Mouse (Mus musculus): ENCODE measurements around the gene Slc12a9. TPM values are rescaled to one million over a fixed set of nuclear protein-coding genes. Genes with fewer than 3 reads are reported as not detected.
A peak's percentile ranks its signal among the peaks of the same experiment; 100 is the strongest.
"Not testable (repeated sequence)": the region's sequence is repeated elsewhere in the genome, so short reads cannot be mapped to it uniquely, and the experiment has no call there.

Slc12a9 gene
- polyA plus RNA-seq, 1 experiment, result 7.7 TPM

DNA sequence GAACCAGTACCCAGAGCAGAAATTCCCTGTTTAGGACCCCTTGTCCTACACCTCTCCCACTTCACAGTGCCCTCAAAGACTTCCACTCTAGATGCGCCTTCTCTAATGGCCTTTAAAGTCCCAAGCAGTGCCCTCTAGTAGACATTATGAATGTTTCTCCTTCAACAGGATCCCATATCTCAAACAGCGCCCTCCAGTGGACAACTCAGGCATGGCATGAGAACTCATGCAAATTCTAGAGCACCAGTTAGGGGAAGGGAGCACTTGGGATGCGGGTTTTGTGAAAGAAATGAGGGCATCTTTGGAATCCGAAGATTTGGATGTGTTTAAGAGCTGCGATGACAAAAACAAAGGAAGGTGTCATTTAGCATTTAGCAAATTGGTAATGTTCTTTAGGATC, 48.4 kb downstream of the Slc12a9 start:
- TF ChIP-seq POLR2A (IDR thresholded peaks at IDR 0.05; ENCODE audit: low read depth, low read length), result no peak
- no peak for TF ChIP-seq CTCF (IDR thresholded peaks at IDR 0.05; ENCODE audit: borderline replicate concordance, insufficient read depth, low read length)
- H3K4me3 ChIP-seq (ENCODE audit: insufficient read depth, low read length), result no peak overlapping the region
- H3K4me1 ChIP-seq (ENCODE audit: control insufficient read depth, insufficient read depth, low read length), result no peaks in the 10 kb centered on the region
- H3K27ac ChIP-seq (ENCODE audit: insufficient read depth, low read length), result no peak overlapping the region

DNA sequence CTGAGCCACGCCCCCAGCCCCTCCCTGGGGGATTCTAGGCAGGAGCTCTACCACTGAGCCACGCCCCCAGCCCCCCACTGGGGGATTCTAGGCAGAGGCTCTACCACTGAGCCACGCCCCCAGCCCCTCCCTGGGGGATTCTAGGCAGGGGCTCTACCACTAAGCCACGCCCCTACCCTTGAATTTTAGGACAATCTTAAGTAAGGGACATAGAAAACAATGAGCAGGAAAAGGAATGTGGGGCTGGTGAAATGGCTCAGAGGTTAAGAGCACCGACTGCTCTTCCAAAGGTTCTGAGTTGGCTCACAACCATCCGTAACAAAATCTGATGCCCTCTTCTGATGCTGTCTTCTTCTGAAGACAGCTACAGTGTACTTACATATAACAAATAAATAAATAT, 49.0 kb downstream of the Slc12a9 start:
- H3K4me3 ChIP-seq (ENCODE audit: insufficient read depth, low read length); H3K27ac ChIP-seq (ENCODE audit: insufficient read depth, low read length); H3K4me1 ChIP-seq (ENCODE audit: control insufficient read depth, insufficient read depth, low read length): not testable (repeated sequence)

DNA sequence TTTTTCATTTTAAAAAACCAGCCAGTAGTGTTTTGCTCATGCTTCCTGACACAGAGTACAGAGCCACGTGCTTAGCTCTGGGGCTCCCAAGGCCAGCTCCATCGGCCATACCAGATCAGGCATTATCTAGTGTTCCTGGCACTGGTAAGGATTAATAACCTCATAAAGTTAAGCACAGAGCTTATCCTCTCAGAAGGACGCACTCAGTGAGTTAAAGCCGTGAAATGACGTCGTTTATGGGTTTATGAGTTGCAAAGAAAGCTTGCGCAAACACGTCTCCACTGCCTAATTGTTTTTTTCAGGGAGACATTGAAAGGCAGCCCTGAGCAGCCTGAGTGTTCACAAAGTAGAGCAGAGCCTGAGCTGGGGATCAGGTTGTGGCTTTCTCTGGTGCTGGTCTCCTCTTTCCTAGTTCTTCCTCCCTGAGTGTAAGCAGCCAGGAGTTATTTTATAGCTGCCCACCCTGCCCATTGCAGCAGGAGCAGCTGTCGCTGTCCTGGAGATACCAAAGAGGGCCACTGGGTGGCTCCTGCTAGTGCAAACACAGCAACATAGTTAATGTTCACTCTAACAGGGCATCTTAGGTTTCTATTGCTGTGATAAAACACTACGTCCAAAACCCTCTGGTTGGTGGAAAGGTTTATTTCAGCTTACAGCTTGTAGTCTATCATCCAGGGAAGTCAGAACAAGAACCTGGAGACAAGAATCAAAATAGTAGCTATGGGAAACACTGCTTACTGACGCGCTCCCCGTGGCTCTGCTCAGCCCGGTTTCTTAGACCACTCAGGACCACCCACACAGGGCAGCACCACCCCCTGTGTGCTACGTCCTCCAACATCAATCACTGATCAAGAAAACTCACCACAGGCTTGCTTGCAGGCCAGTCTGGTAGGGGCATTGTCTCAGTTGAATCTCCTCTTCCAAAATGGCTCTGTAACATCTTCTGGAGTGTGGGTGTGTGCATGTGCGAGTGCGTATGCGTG, 55.7 kb downstream of the Slc12a9 start:
- H3K4me3 ChIP-seq (ENCODE audit: insufficient read depth, low read length), result no peak overlapping the region
- TF ChIP-seq CTCF (IDR thresholded peaks at IDR 0.05; ENCODE audit: borderline replicate concordance, insufficient read depth, low read length) (peak; percentile 10; the same call in 1 of the 2 replicates), POLR2A (IDR thresholded peaks at IDR 0.05; ENCODE audit: low read depth, low read length) (no peak)
- H3K4me1 ChIP-seq (ENCODE audit: control insufficient read depth, insufficient read depth, low read length), result no peaks in the 10 kb centered on the region
- no peak overlapping the region for H3K27ac ChIP-seq (ENCODE audit: insufficient read depth, low read length)

DNA sequence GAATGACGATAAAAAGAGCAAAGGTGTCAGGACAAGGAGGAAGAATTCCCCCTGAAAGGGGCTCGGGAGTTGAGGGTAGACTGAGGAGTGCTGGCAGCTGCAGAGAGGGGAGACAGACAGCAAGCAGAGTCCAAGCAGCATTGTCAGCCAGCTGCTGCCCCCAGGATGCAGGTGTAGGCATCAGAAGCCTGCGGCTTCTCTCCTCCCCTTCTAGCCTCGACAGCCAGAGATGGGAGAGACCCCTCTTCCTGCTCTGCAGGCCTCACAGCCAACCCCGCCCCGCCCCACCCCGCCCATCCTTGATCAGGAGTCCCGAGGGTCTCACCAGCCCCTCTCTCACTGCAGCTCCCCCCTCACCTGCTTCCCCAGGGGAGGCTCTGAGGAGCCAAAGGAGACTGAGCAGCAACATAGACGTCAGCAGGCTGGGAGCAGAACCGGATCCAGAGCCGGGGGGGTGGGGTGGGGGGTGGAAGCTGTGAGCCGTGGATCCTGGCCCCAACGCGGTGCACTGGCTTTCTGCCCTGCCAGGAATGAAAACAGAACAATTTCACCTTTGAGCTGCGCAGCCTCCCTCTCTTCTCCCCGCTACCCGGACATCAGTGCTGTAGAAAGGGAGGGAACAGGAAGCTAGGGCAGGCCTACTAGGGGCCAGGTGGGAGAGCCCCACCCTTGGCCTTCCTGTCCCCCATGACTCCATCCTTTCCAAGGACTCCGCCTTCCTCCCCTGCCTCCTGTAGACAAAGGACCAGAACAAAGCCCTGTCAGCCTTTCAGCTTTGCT, 65.1 kb downstream of the Slc12a9 start:
- no peak for TF ChIP-seq POLR2A (IDR thresholded peaks at IDR 0.05; ENCODE audit: low read depth, low read length)
- TF ChIP-seq CTCF (IDR thresholded peaks at IDR 0.05; ENCODE audit: borderline replicate concordance, insufficient read depth, low read length), result no peak
- Histone ChIP-seq H3K4me3 (ENCODE audit: insufficient read depth, low read length) (no peak overlapping the region), H3K4me1 (ENCODE audit: control insufficient read depth, insufficient read depth, low read length) (no peaks in the 10 kb centered on the region), H3K27ac (ENCODE audit: insufficient read depth, low read length) (no peak overlapping the region)

DNA sequence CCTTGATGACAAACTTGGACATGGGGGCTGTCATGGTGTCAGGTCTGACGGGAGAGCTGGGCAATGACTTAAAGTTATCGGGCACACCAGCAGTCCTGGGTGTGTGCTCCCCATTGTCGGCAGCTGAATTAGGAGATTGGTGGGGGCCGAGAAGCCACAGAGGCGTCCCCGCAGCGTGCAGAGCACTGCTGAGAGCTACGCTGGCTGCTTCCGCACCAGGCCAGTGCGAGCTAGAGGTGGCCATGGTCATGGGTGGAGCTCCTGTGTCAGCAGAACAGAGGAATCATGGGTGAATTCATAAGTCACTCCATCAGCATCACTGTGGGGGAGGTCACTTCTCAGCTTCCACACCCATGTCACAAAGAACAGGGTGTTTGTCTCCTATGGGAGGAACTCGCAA, 68.6 kb downstream of the Slc12a9 start:
- no peaks in the 10 kb centered on the region for H3K4me1 ChIP-seq (ENCODE audit: control insufficient read depth, insufficient read depth, low read length)
- TF ChIP-seq CTCF (IDR thresholded peaks at IDR 0.05; ENCODE audit: borderline replicate concordance, insufficient read depth, low read length) (no peak), POLR2A (IDR thresholded peaks at IDR 0.05; ENCODE audit: low read depth, low read length) (no peak)
- H3K4me3 ChIP-seq (ENCODE audit: insufficient read depth, low read length), result no peak overlapping the region
- no peak overlapping the region for H3K27ac ChIP-seq (ENCODE audit: insufficient read depth, low read length)

Other genes with a start within 250 kb of the Slc12a9 start
- gene Trim56, start 217.4 kb downstream of the Slc12a9 start, polyA plus RNA-seq (2011; ENCODE audit: insufficient read length, low read depth, missing spikeins), result 20.2 and 23.4 TPM in 2 replicates
- gene Muc3, start 184.3 kb downstream of the Slc12a9 start, polyA plus RNA-seq (2011; ENCODE audit: insufficient read length, low read depth, missing spikeins), result not detected in 2 replicates
- not detected in 2 replicates for gene Muc3a, start 121.2 kb downstream of the Slc12a9 start, polyA plus RNA-seq (2011; ENCODE audit: insufficient read length, low read depth, missing spikeins)
- gene Ache, start 46.1 kb downstream of the Slc12a9 start, polyA plus RNA-seq (2011; ENCODE audit: insufficient read length, low read depth, missing spikeins), result 0.33 and 0.73 TPM in 2 replicates
- 4.4 and 7.7 TPM in 2 replicates for gene Ufsp1, start 39.0 kb downstream of the Slc12a9 start, polyA plus RNA-seq (2011; ENCODE audit: insufficient read length, low read depth, missing spikeins)
- gene Srrt, start 25.9 kb downstream of the Slc12a9 start, polyA plus RNA-seq (2011; ENCODE audit: insufficient read length, low read depth, missing spikeins), result 93.6 and 108 TPM in 2 replicates
- 32.5 and 42.9 TPM in 2 replicates for gene Trip6, start 19.2 kb downstream of the Slc12a9 start, polyA plus RNA-seq (2011; ENCODE audit: insufficient read length, low read depth, missing spikeins)
- gene Ephb4, start 16.5 kb upstream of the Slc12a9 start, polyA plus RNA-seq (2011; ENCODE audit: insufficient read length, low read depth, missing spikeins), result 36.2 and 43.4 TPM in 2 replicates
- gene Zan, start 143.5 kb upstream of the Slc12a9 start, polyA plus RNA-seq (2011; ENCODE audit: insufficient read length, low read depth, missing spikeins), result 0.19 and 0.37 TPM in 2 replicates
- gene Pop7, start 168.9 kb upstream of the Slc12a9 start, polyA plus RNA-seq (2011; ENCODE audit: insufficient read length, low read depth, missing spikeins), result 14.6 and 16.8 TPM in 2 replicates
- gene Gigyf1, start 185.0 kb upstream of the Slc12a9 start, polyA plus RNA-seq (2011; ENCODE audit: insufficient read length, low read depth, missing spikeins), result 12.1 and 17.7 TPM in 2 replicates
- gene Epo, start 199.6 kb upstream of the Slc12a9 start, polyA plus RNA-seq (2011; ENCODE audit: insufficient read length, low read depth, missing spikeins), result not detected in 2 replicates
- 358 and 390 TPM in 2 replicates for gene Gnb2, start 199.9 kb upstream of the Slc12a9 start, polyA plus RNA-seq (2011; ENCODE audit: insufficient read length, low read depth, missing spikeins)
- not detected in 2 replicates for gene Actl6b, start 219.9 kb upstream of the Slc12a9 start, polyA plus RNA-seq (2011; ENCODE audit: insufficient read length, low read depth, missing spikeins)
- gene Tfr2, start 236.2 kb upstream of the Slc12a9 start, polyA plus RNA-seq (2011; ENCODE audit: insufficient read length, low read depth, missing spikeins), result 0.67 and 0.68 TPM in 2 replicates